Mouse (Mus musculus): Measurements from ENCODE around the gene Imp3. TPM values are rescaled to one million over a fixed set of nuclear protein-coding genes. Genes with fewer than 3 reads are reported as not detected.

Imp3 gene
- polyA plus RNA-seq, 1 experiment from 2014 or later, result 70.2 TPM

GRCm38 (mm10) chr9:56913991-56914390 is 23.3 kb upstream of the Imp3 start:
- no peak overlapping the region for H3K9ac ChIP-seq (ENCODE audit: low read depth, low read length)
- 85% methylated on average over 9 of the region's 9 CpGs for WGBS
- no peak overlapping the region for H3K4me3 ChIP-seq (ENCODE audit: low read depth, low read length)
- H3K4me2 ChIP-seq (replicated peaks; ENCODE audit: low read depth, low read length), result no peak overlapping the region
- no peaks in the 10 kb centered on the region for H3K27me3 ChIP-seq (ENCODE audit: control insufficient read depth, insufficient read depth, low read length)
- H3K4me1 ChIP-seq (replicated peaks; ENCODE audit: control insufficient read depth, insufficient read depth, low read length), result no peaks in the 10 kb centered on the region
- no peaks in the 10 kb centered on the region for H3K9me3 ChIP-seq (ENCODE audit: control insufficient read depth, low read length)
- ATAC-seq (ENCODE audit: low FRiP score) (no peak), DNase-seq (ENCODE audit: low spot score) (no peak)
- no peaks in the 10 kb centered on the region for H3K36me3 ChIP-seq (ENCODE audit: control insufficient read depth, insufficient read depth, low read length)
- no peak overlapping the region for H3K27ac ChIP-seq (ENCODE audit: low read depth, low read length)

GRCm38 (mm10) chr9:56915116-56915515 is 22.2 kb upstream of the Imp3 start:
- no peak overlapping the region for H3K27ac ChIP-seq (ENCODE audit: low read depth, low read length)
- no peaks in the 10 kb centered on the region for H3K4me1 ChIP-seq (replicated peaks; ENCODE audit: control insufficient read depth, insufficient read depth, low read length)
- 82% methylated on average over 1 of the region's 1 CpGs for WGBS
- DNase-seq (ENCODE audit: low spot score) (no peak), ATAC-seq (ENCODE audit: low FRiP score) (no peak)
- no peak overlapping the region for H3K9ac ChIP-seq (ENCODE audit: low read depth, low read length)
- H3K27me3 ChIP-seq (ENCODE audit: control insufficient read depth, insufficient read depth, low read length), result no peaks in the 10 kb centered on the region
- H3K4me3 ChIP-seq (ENCODE audit: low read depth, low read length), result no peak overlapping the region
- H3K36me3 ChIP-seq (ENCODE audit: control insufficient read depth, insufficient read depth, low read length), result no peaks in the 10 kb centered on the region
- H3K9me3 ChIP-seq (ENCODE audit: control insufficient read depth, low read length), result no peaks in the 10 kb centered on the region
- no peak overlapping the region for H3K4me2 ChIP-seq (replicated peaks; ENCODE audit: low read depth, low read length)

GRCm38 (mm10) chr9:56915695-56916410 is 21.4 kb upstream of the Imp3 start:
- H3K9me3 ChIP-seq (ENCODE audit: control insufficient read depth, low read length), result no peaks in the 10 kb centered on the region
- no peaks in the 10 kb centered on the region for H3K4me1 ChIP-seq (replicated peaks; ENCODE audit: control insufficient read depth, insufficient read depth, low read length)
- no peaks in the 10 kb centered on the region for H3K36me3 ChIP-seq (ENCODE audit: control insufficient read depth, insufficient read depth, low read length)
- H3K4me3 ChIP-seq (ENCODE audit: low read depth, low read length), result no peak overlapping the region
- DNase-seq (ENCODE audit: low spot score) (no peak), ATAC-seq (ENCODE audit: low FRiP score) (no peak)
- no peak overlapping the region for H3K4me2 ChIP-seq (replicated peaks; ENCODE audit: low read depth, low read length)
- H3K27me3 ChIP-seq (ENCODE audit: control insufficient read depth, insufficient read depth, low read length), result no peaks in the 10 kb centered on the region
- WGBS, result 84% methylated on average over 5 of the region's 5 CpGs
- H3K27ac ChIP-seq (ENCODE audit: low read depth, low read length), result no peak overlapping the region
- H3K9ac ChIP-seq (ENCODE audit: low read depth, low read length), result no peak overlapping the region

GRCm38 (mm10) chr9:56917131-56917530 is 20.1 kb upstream of the Imp3 start:
- H3K4me2 ChIP-seq (replicated peaks; ENCODE audit: low read depth, low read length), result no peak overlapping the region
- H3K36me3 ChIP-seq (ENCODE audit: control insufficient read depth, insufficient read depth, low read length), result no peaks in the 10 kb centered on the region
- H3K27ac ChIP-seq (ENCODE audit: low read depth, low read length), result no peak overlapping the region
- 58% methylated on average over 2 of the region's 2 CpGs for WGBS
- H3K4me1 ChIP-seq (replicated peaks; ENCODE audit: control insufficient read depth, insufficient read depth, low read length), result no peaks in the 10 kb centered on the region
- H3K9me3 ChIP-seq (ENCODE audit: control insufficient read depth, low read length), result no peaks in the 10 kb centered on the region
- no peaks in the 10 kb centered on the region for H3K27me3 ChIP-seq (ENCODE audit: control insufficient read depth, insufficient read depth, low read length)
- no peak overlapping the region for H3K4me3 ChIP-seq (ENCODE audit: low read depth, low read length)
- ATAC-seq (ENCODE audit: low FRiP score) (no peak), DNase-seq (ENCODE audit: low spot score) (no peak)
- H3K9ac ChIP-seq (ENCODE audit: low read depth, low read length), result no peak overlapping the region

- H3K4me1 ChIP-seq (replicated peaks; ENCODE audit: control insufficient read depth, insufficient read depth, low read length), result no peaks in the 10 kb centered on the region
- H3K27ac ChIP-seq (ENCODE audit: low read depth, low read length), result no peak overlapping the region
- H3K4me3 ChIP-seq (ENCODE audit: low read depth, low read length), result no peak overlapping the region
- H3K36me3 ChIP-seq (ENCODE audit: control insufficient read depth, insufficient read depth, low read length), result no peaks in the 10 kb centered on the region
- no peaks in the 10 kb centered on the region for H3K27me3 ChIP-seq (ENCODE audit: control insufficient read depth, insufficient read depth, low read length)
- no peak overlapping the region for H3K9ac ChIP-seq (ENCODE audit: low read depth, low read length)
- WGBS, result 93% methylated on average over 13 of the region's 13 CpGs
- ATAC-seq (ENCODE audit: low FRiP score) (no peak), DNase-seq (ENCODE audit: low spot score) (no peak)
- no peaks in the 10 kb centered on the region for H3K9me3 ChIP-seq (ENCODE audit: control insufficient read depth, low read length)
- no peak overlapping the region for H3K4me2 ChIP-seq (replicated peaks; ENCODE audit: low read depth, low read length)
Observed at GRCm38 (mm10) chr9:56918466-56918865, 18.8 kb upstream of the Imp3 start.

- DNase-seq (ENCODE audit: low spot score), result no peak
- no peak overlapping the region for H3K4me3 ChIP-seq (ENCODE audit: low read depth, low read length)
- 0 out of 2 replicates have a peak, but pooled peaks cover 7% of the 10 kb centered on the region for H3K4me1 ChIP-seq (replicated peaks; ENCODE audit: control insufficient read depth, insufficient read depth, low read length)
- no peak overlapping the region for H3K4me2 ChIP-seq (replicated peaks; ENCODE audit: low read depth, low read length)
- H3K27me3 ChIP-seq (ENCODE audit: control insufficient read depth, insufficient read depth, low read length), result no peaks in the 10 kb centered on the region
- WGBS, result 90% methylated on average over 4 of the region's 4 CpGs
- H3K9me3 ChIP-seq (ENCODE audit: control insufficient read depth, low read length), result no peaks in the 10 kb centered on the region
- ATAC-seq (ENCODE audit: low FRiP score), result no peak
- no peak overlapping the region for H3K27ac ChIP-seq (ENCODE audit: low read depth, low read length)
- no peak overlapping the region for H3K9ac ChIP-seq (ENCODE audit: low read depth, low read length)
- no peaks in the 10 kb centered on the region for H3K36me3 ChIP-seq (ENCODE audit: control insufficient read depth, insufficient read depth, low read length)
Observed at GRCm38 (mm10) chr9:56922746-56923145, 14.5 kb upstream of the Imp3 start.

- Histone ChIP-seq H3K9me3 (ENCODE audit: control insufficient read depth, low read length) (no peaks in the 10 kb centered on the region), H3K36me3 (ENCODE audit: control insufficient read depth, insufficient read depth, low read length) (no peaks in the 10 kb centered on the region), H3K27ac (ENCODE audit: low read depth, low read length) (no peak overlapping the region), H3K4me1 (replicated peaks; ENCODE audit: control insufficient read depth, insufficient read depth, low read length) (0 out of 2 replicates have a peak, but pooled peaks cover 7% of the 10 kb centered on the region), H3K4me3 (ENCODE audit: low read depth, low read length) (peak overlapping the region; percentile 6; the same call in 1 of the 2 replicates), H3K27me3 (ENCODE audit: control insufficient read depth, insufficient read depth, low read length) (no peaks in the 10 kb centered on the region), H3K9ac (ENCODE audit: low read depth, low read length) (no peak overlapping the region; the same call in 1 of the 2 replicates), H3K4me2 (replicated peaks; ENCODE audit: low read depth, low read length) (peak overlapping the region; percentile 35)
- DNase-seq (ENCODE audit: low spot score) (no peak), ATAC-seq (ENCODE audit: low FRiP score) (no peak)
- 73% methylated on average over 8 of the region's 8 CpGs for WGBS
Observed at GRCm38 (mm10) chr9:56923841-56924650, 13.2 kb upstream of the Imp3 start.

- no peak overlapping the region for H3K27ac ChIP-seq (ENCODE audit: low read depth, low read length)
- H3K36me3 ChIP-seq (ENCODE audit: control insufficient read depth, insufficient read depth, low read length), result no peaks in the 10 kb centered on the region
- no peaks in the 10 kb centered on the region for H3K27me3 ChIP-seq (ENCODE audit: control insufficient read depth, insufficient read depth, low read length)
- H3K4me2 ChIP-seq (replicated peaks; ENCODE audit: low read depth, low read length), result peak overlapping the region; percentile 35
- 0 out of 2 replicates have a peak, but pooled peaks cover 7% of the 10 kb centered on the region for H3K4me1 ChIP-seq (replicated peaks; ENCODE audit: control insufficient read depth, insufficient read depth, low read length)
- DNase-seq (ENCODE audit: low spot score), result peak; percentile 18
- peak overlapping the region; percentile 6; the same call in 1 of the 2 replicates for H3K4me3 ChIP-seq (ENCODE audit: low read depth, low read length)
- WGBS, result 39% methylated on average over 7 of the region's 7 CpGs
- no peaks in the 10 kb centered on the region for H3K9me3 ChIP-seq (ENCODE audit: control insufficient read depth, low read length)
- no peak for ATAC-seq (ENCODE audit: low FRiP score)
- H3K9ac ChIP-seq (ENCODE audit: low read depth, low read length), result no peak overlapping the region; the same call in 1 of the 2 replicates
Observed at GRCm38 (mm10) chr9:56924651-56925027, 12.6 kb upstream of the Imp3 start.

All from hindbrain, embryonic 11.5 days (tissue).